Mouse (Mus musculus): ENCODE data around the gene 1700040F15Rik. TPM values are rescaled to one million over a fixed set of nuclear protein-coding genes. Genes with fewer than 3 reads are reported as not detected.

The 1700040F15Rik gene
- polyA plus RNA-seq (2015; fragmentation: Illumina TruSeq; extraction: RNeasy Lipid Tissue Mini Kit (QIAGEN cat#74804); ENCODE audit: insufficient read depth, low replicate concordance): not detected

DNA sequence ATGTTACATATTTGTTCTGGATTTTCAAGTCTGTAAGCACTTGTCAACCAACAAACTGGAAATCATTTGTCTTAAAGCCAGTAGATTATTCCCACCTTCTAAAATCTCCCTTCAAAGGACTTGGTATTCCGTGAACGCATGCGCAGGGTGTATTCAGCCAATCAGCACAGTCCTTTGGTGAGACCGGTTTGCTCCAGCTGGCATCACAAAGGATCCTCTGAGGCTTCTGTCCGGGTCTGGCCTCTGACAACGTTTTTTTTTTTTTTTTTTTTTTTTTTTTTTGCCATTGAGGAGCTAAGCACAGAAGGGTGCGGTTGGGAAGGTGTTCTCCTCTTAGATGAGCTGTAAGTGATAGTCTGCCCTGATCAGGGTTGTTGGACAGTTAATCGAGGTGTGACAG lies at the start of gene 1700040F15Rik:
Gene 1700040F15Rik, plus strand, starts transcription at position 301 of the 400 bp plus-strand sequence.

Data from spleen, adult 10 weeks (tissue).